Mouse (Mus musculus) cerebellum, adult 18-20 months (tissue): Measurements from ENCODE around the gene Gm21962.
"Not testable (repeated sequence)": the region's sequence is repeated elsewhere in the genome, so short reads cannot be mapped to it uniquely, and the experiment has no call there.

Experiments
- DNase-seq, 2 experiments: peaks; one replicate each; pipeline ENCODE4 v3.0.0; 2021

Gm21962 gene

GRCm38 (mm10) chr3:137671224-137671623 is at the start of gene Gm21962:
TSS of gene Gm21962 (plus strand) at chr3:137671524.
- not testable (repeated sequence) for DNase-seq

DNA sequence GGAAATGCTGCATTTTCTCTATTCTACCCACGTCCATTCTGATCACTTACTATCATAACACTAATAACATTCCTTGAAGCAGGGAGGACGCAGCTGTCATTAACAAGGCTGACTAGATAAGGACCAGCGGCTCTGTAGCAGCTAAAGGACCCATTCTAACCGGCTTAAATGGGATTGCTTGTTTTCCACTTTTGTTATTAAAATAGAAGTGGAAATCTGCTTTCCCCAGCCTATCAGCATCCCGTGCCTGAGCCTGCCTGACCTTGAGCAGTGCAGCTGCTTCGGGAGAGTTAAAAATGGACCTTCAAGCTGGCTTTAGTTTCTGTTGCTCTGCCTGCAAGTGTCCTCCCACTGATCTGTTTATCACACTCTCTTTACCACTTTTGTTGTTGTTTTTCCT is 49.2 kb upstream of the Gm21962 start:
- no peak for DNase-seq

GRCm38 (mm10) chr3:137622895-137623580 is 48.3 kb upstream of the Gm21962 start:
- no peak for DNase-seq

DNA sequence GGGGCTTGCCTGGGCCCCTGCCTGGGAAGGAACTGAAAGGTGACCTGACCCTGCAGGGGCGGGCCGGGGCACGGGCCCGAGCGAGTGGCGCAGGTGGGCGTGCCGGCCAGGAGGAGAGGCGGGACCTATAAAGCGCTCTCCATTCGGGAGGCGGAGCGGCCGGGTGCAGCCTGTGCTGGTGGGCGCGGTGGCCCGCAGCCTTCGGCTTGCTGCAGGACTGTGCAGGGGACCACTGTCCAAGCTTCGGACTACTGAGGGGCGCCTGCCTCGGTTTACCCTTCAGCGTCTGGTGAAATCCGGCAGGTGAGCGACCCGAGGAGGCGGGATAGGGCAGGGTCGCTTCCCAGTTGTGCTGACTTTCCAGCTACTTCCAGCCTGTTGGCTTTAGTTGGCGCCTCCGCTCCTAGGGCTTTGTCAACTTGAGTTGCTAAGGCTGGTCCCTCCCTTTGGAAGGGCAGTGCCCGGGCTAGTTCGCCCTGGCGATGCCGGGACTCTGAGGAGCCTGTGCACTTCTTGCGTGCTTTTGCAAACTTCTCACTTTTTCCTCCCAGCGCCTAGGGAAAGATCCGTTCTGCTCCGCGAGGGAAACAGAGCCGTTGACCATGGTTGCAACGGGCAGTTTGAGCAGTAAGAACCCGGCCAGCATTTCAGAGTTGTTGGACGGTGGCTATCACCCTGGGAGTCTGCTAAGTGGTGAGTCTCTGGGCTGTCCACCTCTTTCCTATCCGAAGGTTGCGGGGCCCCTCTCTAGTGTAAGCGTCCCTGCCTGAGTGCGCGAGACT is 47.6 kb upstream of the Gm21962 start:
- DNase-seq: peak; percentile 11 to 13

DNA sequence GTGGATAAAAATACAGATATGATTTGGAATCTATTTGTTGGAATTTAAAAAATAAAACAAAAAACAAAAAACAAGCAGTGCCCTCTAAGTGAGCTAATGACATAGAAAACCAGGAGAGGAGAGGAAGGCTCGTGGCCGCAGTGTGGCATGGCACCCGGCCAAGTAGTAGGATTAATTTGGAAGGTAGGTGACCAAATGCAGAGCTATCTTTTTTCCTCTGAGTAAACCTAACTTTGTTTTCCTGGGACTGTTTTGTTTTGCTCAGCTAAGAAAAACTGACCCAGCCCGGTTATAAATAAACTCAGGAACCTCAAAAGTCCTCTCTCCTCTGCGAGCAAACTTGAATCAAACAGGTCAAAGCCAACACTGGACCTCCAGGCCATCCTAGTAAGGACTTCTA is 46.3 kb upstream of the Gm21962 start:
- peak; percentile 11 to 20 for DNase-seq

DNA sequence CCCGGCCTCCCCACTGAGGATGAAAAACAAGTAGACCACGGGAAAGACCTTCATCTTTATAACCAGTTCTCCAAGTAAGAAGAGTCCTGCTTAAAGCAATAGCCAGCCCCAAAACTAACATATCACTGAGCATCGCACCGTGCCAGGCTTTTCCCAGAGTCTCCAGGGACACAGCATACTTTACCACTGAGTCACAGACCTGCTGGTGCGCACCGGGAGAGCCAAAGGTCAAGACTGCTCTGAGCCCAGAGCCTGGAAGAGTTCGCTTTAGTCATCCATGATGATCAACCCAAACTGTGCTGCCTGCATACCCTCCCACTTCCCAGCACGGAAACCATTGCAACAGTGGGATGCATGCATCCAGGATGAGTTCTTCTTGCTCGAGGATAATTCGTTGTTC is 37.6 kb upstream of the Gm21962 start:
- no peak for DNase-seq

DNA sequence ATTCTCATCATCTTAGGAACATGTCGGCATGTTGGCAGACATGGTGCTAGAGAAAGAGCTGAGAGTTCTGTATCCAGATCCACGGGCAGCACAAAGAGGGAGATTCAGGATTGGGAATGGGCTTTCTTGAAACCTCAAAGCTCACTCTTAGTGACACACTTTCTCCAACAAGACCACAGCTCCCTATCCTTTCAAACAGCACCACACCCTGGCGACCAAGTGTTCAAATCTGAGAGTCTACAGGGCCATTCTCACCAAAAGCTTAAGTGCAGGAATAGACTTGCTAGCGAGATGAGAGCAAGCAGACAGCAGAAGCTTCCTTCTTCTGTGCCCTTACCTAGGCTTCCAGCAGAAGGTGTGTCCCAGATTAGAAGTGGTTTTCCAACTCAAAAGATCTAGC is 34.8 kb upstream of the Gm21962 start:
- no peak for DNase-seq

GRCm38 (mm10) chr3:137641238-137641637 is 30.1 kb upstream of the Gm21962 start:
- no peak for DNase-seq

DNA sequence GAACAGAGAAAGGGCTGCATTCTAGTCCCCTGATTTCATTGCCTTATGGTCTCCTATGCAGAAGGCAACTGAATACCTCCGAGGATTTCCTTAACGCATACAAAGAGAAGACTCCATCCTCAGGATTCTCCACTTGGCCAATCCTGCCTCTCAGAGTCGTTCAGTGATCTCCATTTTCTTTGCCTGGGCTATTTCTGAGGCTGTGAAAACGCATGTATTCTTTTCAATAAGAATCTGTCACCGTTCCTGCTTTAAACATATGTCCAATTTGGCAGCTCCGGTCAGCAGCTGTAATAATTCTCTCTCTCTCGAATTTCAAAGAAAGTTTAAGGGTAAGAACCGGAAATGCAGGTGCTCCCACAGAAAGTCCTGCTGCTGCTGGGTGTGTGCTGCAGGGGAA is 29.2 kb upstream of the Gm21962 start:
- DNase-seq: no peak

DNA sequence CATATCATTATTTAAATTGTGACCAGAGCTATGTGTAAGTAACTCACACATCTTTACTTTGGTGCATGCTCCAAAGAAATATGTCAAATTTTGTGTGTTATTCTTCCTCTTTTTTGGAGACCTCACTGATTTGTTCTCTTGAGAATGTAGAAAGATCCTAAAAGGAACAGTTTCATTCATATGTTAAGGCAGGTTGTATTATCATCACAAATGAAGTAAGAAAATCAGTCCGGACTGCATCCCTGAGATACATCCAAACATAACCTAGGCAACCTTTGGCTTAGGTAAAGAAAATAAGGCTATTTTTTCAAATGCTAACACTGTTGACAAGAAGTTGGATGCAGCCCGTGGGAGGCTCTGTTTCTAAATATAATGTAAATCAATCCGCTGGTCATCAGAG is 28.8 kb upstream of the Gm21962 start:
- no peak for DNase-seq

GRCm38 (mm10) chr3:137644081-137644480 is 27.2 kb upstream of the Gm21962 start:
- no peak for DNase-seq

- DNase-seq: no peak
Measured at GRCm38 (mm10) chr3:137644947-137645346, 26.4 kb upstream of the Gm21962 start.

- no peak for DNase-seq
Measured at GRCm38 (mm10) chr3:137647427-137648100, 23.8 kb upstream of the Gm21962 start.

DNA sequence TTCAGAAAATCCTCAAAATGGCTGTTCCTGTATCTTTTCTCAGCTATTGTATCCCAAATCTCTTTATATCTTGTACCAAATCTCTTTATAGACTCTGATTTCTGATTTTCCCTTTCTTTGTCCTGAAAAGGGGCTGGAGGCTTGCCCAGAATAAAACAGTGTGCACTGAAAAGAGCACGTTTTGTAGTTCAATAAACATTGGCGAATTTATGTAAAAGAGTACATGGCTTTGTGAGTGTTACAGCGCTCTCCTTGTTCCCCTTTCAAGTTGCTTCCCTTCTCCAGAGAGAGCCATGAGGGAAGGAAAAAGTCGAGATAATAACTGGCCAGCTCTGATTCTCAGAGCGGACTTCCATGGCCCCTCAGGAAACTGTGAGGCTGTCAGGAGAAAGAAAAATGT is 22.2 kb upstream of the Gm21962 start:
- DNase-seq: no peak

DNA sequence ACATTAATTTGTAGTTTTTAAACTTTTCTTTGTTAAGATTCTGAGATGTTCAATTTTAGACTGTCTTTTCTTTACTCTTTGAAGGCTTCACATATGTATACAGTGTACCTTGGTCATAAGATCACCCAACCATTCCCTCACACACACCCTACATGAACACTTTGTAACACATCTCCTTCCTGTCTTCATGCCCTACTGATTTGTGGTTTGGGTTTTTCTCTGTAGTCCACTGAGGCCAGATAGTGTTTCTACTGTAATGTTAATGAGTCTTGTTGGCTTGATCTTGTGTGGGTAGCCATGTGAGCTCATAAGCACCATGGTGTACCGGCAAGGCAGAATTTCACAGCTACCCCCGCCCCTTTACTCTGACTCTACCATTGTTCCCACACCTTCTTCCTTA is 18.5 kb upstream of the Gm21962 start:
- no peak for DNase-seq

DNA sequence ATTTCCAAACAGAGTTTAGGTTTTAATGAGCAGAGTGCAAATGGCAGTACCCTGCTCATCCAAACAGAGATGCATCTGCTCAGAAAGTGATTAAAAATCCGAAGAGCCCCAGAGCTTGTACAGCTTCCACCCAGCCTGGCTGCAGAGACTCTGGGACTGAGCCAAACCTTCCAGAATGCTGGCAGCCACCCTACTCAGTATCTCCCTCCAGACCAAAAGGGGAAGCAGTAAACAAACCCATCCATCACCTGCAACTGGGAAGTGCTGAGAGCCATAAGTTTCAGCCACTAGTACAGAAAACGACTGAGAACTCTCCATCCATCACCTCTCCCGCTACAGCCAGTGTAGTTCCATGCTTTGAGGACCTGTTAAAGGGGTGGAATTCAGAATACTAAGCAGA is 9.6 kb downstream of the Gm21962 start:
- peak; percentile 68 to 76 for DNase-seq

DNA sequence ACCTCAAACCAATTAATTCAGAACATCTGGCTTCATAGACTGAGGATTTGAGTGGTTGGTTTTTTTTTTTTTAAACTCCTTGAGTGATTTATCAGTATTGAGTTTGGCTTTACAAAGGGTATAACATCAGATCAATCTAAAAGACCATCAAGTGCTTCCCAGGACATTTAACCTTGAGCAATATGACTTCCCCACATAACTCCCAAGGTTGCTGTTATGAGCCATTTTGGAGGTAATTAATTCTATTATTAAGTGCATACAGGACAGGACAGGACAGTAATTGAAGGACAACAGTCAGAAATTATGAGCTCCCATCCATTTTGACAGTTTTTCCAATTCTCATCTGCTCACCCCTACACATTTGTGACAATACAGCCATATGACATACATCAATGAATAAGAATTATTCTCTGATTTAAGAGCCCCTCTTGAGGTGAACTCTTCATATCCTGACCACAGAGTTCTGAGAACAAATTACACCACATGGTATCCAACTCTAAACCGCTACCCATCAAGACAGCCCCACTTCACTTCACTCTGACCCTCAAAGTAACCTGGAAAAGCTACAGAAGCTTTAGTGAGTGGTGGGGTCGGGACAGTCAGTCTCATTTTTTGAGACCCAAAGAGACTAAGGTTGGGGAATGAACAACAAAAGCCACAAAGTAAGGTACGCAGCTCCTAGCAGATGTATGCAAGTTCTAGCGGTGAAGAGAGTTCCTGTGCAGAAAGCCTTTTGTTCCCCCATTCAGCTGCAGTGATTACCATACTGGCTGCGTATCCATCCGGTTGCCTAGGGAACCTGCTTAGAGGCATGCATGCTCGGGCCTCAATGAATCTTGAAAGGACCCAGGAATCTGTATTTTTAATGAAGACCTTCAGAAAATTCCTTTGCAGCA is 11.8 kb downstream of the Gm21962 start:
- no peak for DNase-seq

GRCm38 (mm10) chr3:137683807-137684403 is 12.6 kb downstream of the Gm21962 start:
- no peak for DNase-seq

GRCm38 (mm10) chr3:137686932-137687331 is 15.6 kb downstream of the Gm21962 start:
- DNase-seq: no peak

DNA sequence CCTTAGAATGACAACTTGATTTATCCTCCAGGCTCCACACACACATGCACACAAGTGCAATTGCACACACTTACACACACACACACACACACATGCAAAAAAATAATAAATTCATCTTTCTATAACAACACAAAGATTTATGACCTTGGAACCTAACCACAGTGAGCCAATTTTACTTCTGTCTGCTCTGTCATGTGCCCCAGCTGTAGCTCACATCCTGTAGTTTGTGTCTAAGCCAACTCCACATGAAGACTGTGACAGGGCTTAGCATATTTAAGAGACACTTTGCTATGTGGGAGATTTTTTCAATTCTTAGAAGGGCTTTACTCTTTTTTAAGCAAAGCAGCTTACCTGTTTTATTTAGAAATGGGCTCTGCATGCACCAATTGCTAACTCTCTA is 20.2 kb downstream of the Gm21962 start:
- no peak for DNase-seq

DNA sequence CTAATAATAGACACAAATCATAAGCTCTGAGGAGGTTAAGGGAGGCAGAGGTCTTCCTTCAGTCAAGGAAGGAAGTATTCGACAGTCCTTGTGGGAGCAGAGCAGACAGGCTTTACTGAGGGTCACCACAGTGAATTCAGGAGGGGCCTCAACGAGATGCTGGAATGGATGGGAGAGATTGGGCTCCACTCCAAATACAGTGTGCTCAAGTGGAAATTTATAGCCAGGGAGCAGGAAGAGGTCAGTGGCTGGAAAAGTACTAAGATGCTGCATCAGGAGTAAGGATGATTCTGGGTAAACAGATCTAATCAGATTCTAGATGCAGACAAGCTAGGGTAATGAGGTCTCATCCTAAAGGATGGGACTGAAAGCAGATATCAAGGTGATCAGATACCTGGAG is 44.6 kb downstream of the Gm21962 start:
- DNase-seq: no peak

GRCm38 (mm10) chr3:137716573-137717157 is 45.3 kb downstream of the Gm21962 start:
- no peak for DNase-seq
